Mouse (Mus musculus): ENCODE measurements at regions not wholly inside any gene's neighbourhood (a gene's known extent, or its start where the extent isn't known, plus 50 kb on each side); places are given as distances from the start of the nearest gene placed in this dataset.

DNA sequence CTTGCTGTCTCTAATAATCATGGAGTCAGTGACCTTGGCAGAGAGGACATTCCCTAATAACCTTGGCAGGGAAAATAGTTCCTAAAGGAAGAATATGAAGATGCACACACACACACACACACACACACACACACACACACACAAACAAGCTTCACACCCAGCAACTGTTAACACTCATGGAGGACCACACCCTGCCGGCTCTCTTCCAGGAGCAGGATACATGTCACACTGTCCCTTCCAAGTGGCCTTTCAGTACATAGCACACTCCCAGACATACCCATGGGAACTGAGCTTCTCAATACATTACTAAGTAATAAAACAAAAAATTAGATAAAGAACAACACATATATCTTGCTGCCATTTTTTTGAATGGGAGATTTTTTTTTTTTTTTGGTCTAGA lies 170.5 kb upstream of the Mkln1 start:
- TF ChIP-seq CTCF (IDR thresholded peaks at IDR 0.05; ENCODE audit: insufficient read depth, low read length) = no peak
- no peak for TF ChIP-seq POLR2A (IDR thresholded peaks at IDR 0.05; ENCODE audit: borderline replicate concordance, extremely low read depth, low read depth, low read length)

All from lung, adult 2 months (tissue).